Mouse (Mus musculus) kidney, postnatal 4 days (tissue): ENCODE data around the gene Pcbd2.
"Not testable (repeated sequence)": the region's sequence is repeated elsewhere in the genome, so short reads cannot be mapped to it uniquely, and the experiment has no call there.

Experiments used
- DNase-seq, 2 experiments: peaks; one replicate each; pipeline ENCODE4 v3.0.0; 2021; ENCODE audit warnings: mixed read lengths in 2 of 2

The Pcbd2 gene

GRCm38 (mm10) chr13:55727120-55727838, at the start of gene Pcbd2:
Gene Pcbd2 (plus strand): TSS chr13:55727368.
- DNase-seq = peak; percentile 90 to 93

- peak in 1 of 2 experiments; percentile 16 for DNase-seq
These were observed 45.0 kb upstream of the Pcbd2 start for GRCm38 (mm10) chr13:55682201-55682600.

GRCm38 (mm10) chr13:55683581-55683980, 43.6 kb upstream of the Pcbd2 start:
- no peak for DNase-seq

- DNase-seq = no peak
These were observed 41.0 kb upstream of the Pcbd2 start for GRCm38 (mm10) chr13:55686107-55686633.

- DNase-seq = no peak
These were observed 39.1 kb upstream of the Pcbd2 start for GRCm38 (mm10) chr13:55687927-55688602.

GRCm38 (mm10) chr13:55692535-55693242, 34.5 kb upstream of the Pcbd2 start, which contains the start of gene B230219D22Rik:
Gene B230219D22Rik (plus strand): TSS chr13:55693124.
- peak; percentile 93 to 96 for DNase-seq

- peak in 1 of 2 experiments; percentile 75 for DNase-seq
These were observed 33.9 kb upstream of the Pcbd2 start for GRCm38 (mm10) chr13:55693243-55693721.

GRCm38 (mm10) chr13:55694110-55694509, 33.1 kb upstream of the Pcbd2 start:
- DNase-seq = no peak

- not testable (repeated sequence) for DNase-seq
These were observed 31.2 kb upstream of the Pcbd2 start for GRCm38 (mm10) chr13:55695989-55696388.

GRCm38 (mm10) chr13:55704301-55704700, 22.9 kb upstream of the Pcbd2 start:
- DNase-seq = no peak

- DNase-seq = no peak
These were observed 14.3 kb upstream of the Pcbd2 start for GRCm38 (mm10) chr13:55712846-55713245.

- DNase-seq = peak; percentile 90 to 93
These were observed 12.5 kb upstream of the Pcbd2 start, which contains the start of gene Txndc15 for GRCm38 (mm10) chr13:55714501-55715166. Gene Txndc15 (plus strand): TSS chr13:55714650.

GRCm38 (mm10) chr13:55715167-55715512, 12.0 kb upstream of the Pcbd2 start:
- DNase-seq = no peak

GRCm38 (mm10) chr13:55715908-55716510, 11.2 kb upstream of the Pcbd2 start:
- DNase-seq = no peak

- DNase-seq = no peak
These were observed 5.7 kb upstream of the Pcbd2 start for GRCm38 (mm10) chr13:55721516-55721915.

- no peak for DNase-seq
These were observed 5.2 kb upstream of the Pcbd2 start for GRCm38 (mm10) chr13:55721995-55722394.

GRCm38 (mm10) chr13:55726598-55727119, 509 bp upstream of the Pcbd2 start:
- no peak for DNase-seq

GRCm38 (mm10) chr13:55727839-55728238, 671 bp downstream of the Pcbd2 start:
- DNase-seq = peak; percentile 71 to 81

GRCm38 (mm10) chr13:55730716-55731115, 3.5 kb downstream of the Pcbd2 start:
- no peak for DNase-seq

- no peak for DNase-seq
These were observed 5.0 kb downstream of the Pcbd2 start for GRCm38 (mm10) chr13:55732121-55732520.

GRCm38 (mm10) chr13:55733628-55734502, 6.7 kb downstream of the Pcbd2 start:
- DNase-seq = no peak
